Mouse (Mus musculus) heart, embryonic 15.5 days (tissue): ENCODE data around the gene C2cd3. TPM values are rescaled to one million over a fixed set of nuclear protein-coding genes. Genes with fewer than 3 reads are reported as not detected.

Experiments used
- polyA plus RNA-seq: library from polyadenylated mRNA; unstranded; fragments of >200 nt; fragmentation: Nextera tagmentation; extraction: Ambion mirVana; gene quantifications from 2 replicates; pipeline ENCODE4 v1.2.1, GENCODE M21; 2015

The C2cd3 gene
- polyA plus RNA-seq, 1 experiment from 2014 or later: 11.8 TPM

Other genes starting within 250 kb of the C2cd3 start
- gene Lipt2, start 213.0 kb upstream of the C2cd3 start, polyA plus RNA-seq: 11.2 and 13.7 TPM in 2 replicates
- 6.7 and 7.4 TPM in 2 replicates for gene Kcne3, start 195.7 kb upstream of the C2cd3 start, polyA plus RNA-seq
- gene Pgm2l1, start 144.8 kb upstream of the C2cd3 start, polyA plus RNA-seq: 1.2 and 1.3 TPM in 2 replicates
- 11.8 and 18.9 TPM in 2 replicates for gene P4ha3, start 86.7 kb upstream of the C2cd3 start, polyA plus RNA-seq
- 52.8 and 61.1 TPM in 2 replicates for gene Ppme1, start 74 bp downstream of the C2cd3 start, polyA plus RNA-seq
- gene Ucp3, start 100.8 kb downstream of the C2cd3 start, polyA plus RNA-seq: 0.11 and 0.29 TPM in 2 replicates
- 109 and 179 TPM in 2 replicates for gene Ucp2, start 121.1 kb downstream of the C2cd3 start, polyA plus RNA-seq
- 0.18 and 0.70 TPM in 2 replicates for gene Dnajb13, start 142.7 kb downstream of the C2cd3 start, polyA plus RNA-seq
- 20.3 and 21.1 TPM in 2 replicates for gene Coa4, start 164.8 kb downstream of the C2cd3 start, polyA plus RNA-seq
- 85.1 and 85.5 TPM in 2 replicates for gene Rab6a, start 235.2 kb downstream of the C2cd3 start, polyA plus RNA-seq
- 72.2 and 89.3 TPM in 2 replicates for gene Mrpl48, start 236.1 kb downstream of the C2cd3 start, polyA plus RNA-seq